Mouse (Mus musculus) adrenal gland, adult (tissue): ENCODE results near the gene Acbd3.
A peak's percentile ranks its signal among the peaks of the same experiment; 100 is the strongest.

ENCODE experiments used
- DNase-seq, 2 experiments: peaks; one replicate each; pipeline ENCODE4 v3.0.0; 2022 to 2023; ENCODE audit warnings: low spot score in 1 of 2; ENCODE audit not compliant: inconsistent age in 2 of 2

The Acbd3 gene

GRCm38 (mm10) chr1:180757956-180758520 is 32.2 kb downstream of the Acbd3 start:
- peak; percentile 49 to 72 for DNase-seq

GRCm38 (mm10) chr1:180762180-180762579 is 36.3 kb downstream of the Acbd3 start:
- DNase-seq = no peak

- no peak for DNase-seq
Measured at GRCm38 (mm10) chr1:180762679-180763078, 36.8 kb downstream of the Acbd3 start.

GRCm38 (mm10) chr1:180763307-180763706 is 37.5 kb downstream of the Acbd3 start:
- peak in 1 of 2 experiments; percentile 9 for DNase-seq

- DNase-seq = peak; percentile 84 to 94
Measured at GRCm38 (mm10) chr1:180763828-180764227, 38.0 kb downstream of the Acbd3 start.

- no peak for DNase-seq
Measured at GRCm38 (mm10) chr1:180765393-180765792, 39.5 kb downstream of the Acbd3 start.

- DNase-seq = peak in 1 of 2 experiments; percentile 44
Measured at GRCm38 (mm10) chr1:180766557-180766956, 40.7 kb downstream of the Acbd3 start.

- no peak for DNase-seq
Measured at GRCm38 (mm10) chr1:180767541-180768333, 41.9 kb downstream of the Acbd3 start.

GRCm38 (mm10) chr1:180768334-180769168 is 42.7 kb downstream of the Acbd3 start:
- peak; percentile 85 to 95 for DNase-seq

GRCm38 (mm10) chr1:180771306-180771705 is 45.5 kb downstream of the Acbd3 start:
- no peak for DNase-seq

GRCm38 (mm10) chr1:180771722-180772121 is 45.9 kb downstream of the Acbd3 start:
- DNase-seq = no peak

- no peak for DNase-seq
Measured at GRCm38 (mm10) chr1:180772291-180772690, 46.4 kb downstream of the Acbd3 start.

- DNase-seq = no peak
Measured at GRCm38 (mm10) chr1:180774664-180775063, 48.8 kb downstream of the Acbd3 start.

- no peak for DNase-seq
Measured at GRCm38 (mm10) chr1:180775317-180775716, 49.5 kb downstream of the Acbd3 start.

GRCm38 (mm10) chr1:180775849-180776493 is 50.1 kb downstream of the Acbd3 start:
- no peak for DNase-seq

GRCm38 (mm10) chr1:180776494-180776893 is 50.7 kb downstream of the Acbd3 start:
- peak in 1 of 2 experiments; percentile 37 for DNase-seq

- no peak for DNase-seq
Measured at GRCm38 (mm10) chr1:180777289-180777659, 51.4 kb downstream of the Acbd3 start.

- peak; percentile 90 to 96 for DNase-seq
Measured at GRCm38 (mm10) chr1:180777660-180778402, 52.0 kb downstream of the Acbd3 start.

- DNase-seq = no peak
Measured at GRCm38 (mm10) chr1:180778403-180778754, 52.5 kb downstream of the Acbd3 start.

- no peak for DNase-seq
Measured at GRCm38 (mm10) chr1:180778941-180779340, 53.1 kb downstream of the Acbd3 start.

- DNase-seq = no peak
Measured at GRCm38 (mm10) chr1:180780291-180780690, 54.4 kb downstream of the Acbd3 start.
